Mouse (Mus musculus) ES-E14 (cell line): ENCODE measurements at regions not wholly inside any gene's neighbourhood (a gene's known extent, or its start where the extent isn't known, plus 50 kb on each side); places are given as distances from the start of the nearest gene placed in this dataset.

Experiments
- HCFC1 ChIP-seq: IDR thresholded peaks from 2 replicates; pipeline ENCODE4 v1.6.1; 2012; ENCODE audit warnings: low read length, inconsistent platforms, borderline replicate concordance; ENCODE audit not compliant: insufficient read depth
- MAFK ChIP-seq: IDR thresholded peaks from 2 replicates; pipeline ENCODE4 v1.6.1; 2014; ENCODE audit warnings: mild to moderate bottlenecking, low read depth, low read length, inconsistent platforms; ENCODE audit not compliant: insufficient read depth

- no peak for TF ChIP-seq MAFK
- no peak for TF ChIP-seq HCFC1
These were observed 198.8 kb upstream of the Cxcr4 start for GRCm38 (mm10) chr1:128790881-128791280.
